ENCODE assay signal across 7 mouse cellular contexts in the genomic region with DNA sequence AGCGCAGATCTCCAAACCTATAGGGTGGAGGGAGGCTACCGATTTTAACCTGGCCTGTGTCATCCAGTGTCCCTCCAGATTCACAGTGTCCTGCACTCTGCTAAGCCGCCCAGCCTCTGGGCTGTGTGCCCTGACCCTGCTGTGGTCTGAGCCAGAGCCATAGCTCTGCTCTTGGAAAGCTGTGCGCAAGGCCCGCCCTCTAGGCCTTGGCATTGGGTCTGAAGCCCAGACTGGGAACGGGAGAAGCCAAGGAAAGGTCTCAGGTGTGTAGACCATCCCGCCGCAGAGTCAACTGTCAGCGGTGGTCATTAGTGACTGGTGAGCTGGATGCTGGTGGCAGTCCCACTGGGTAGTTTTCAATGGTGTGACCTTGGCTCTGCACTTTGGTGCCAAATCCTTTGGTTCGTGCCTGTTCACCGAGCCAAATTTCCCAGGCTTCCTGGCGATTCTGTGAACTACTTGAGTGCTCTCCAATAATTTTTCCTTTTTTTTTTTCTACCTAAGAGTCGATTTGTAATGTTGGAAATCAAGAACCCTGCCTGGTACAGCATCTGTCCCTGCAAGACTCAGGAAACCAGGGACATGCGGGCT. TPM values are rescaled to one million over a fixed set of nuclear protein-coding genes. Genes with fewer than 3 reads are reported as not detected.
DNase-seq lines count a peak whose midpoint lies in the region; ATAC-seq and TF ChIP-seq lines count a peak whose summit lies in the region.

No protein-coding gene starts in this region.

- WGBS in forebrain, postnatal 0 days, result 34% methylated on average over 14 of the region's 14 CpGs
- WGBS in limb, embryonic 15.5 days, result 18% methylated on average over 14 of the region's 14 CpGs
- WGBS in stomach, embryonic 14.5 days, result 41% methylated on average over 14 of the region's 14 CpGs

- peak; percentile 80 for DNase-seq in adrenal gland, adult 2 months
- peak; percentile 72 to 75 for DNase-seq in cerebellum, adult 18-20 months
- DNase-seq in forebrain, postnatal 0 days, result peak; percentile 50
- peak; percentile 63 for DNase-seq in heart, postnatal 4 days
- no peak for DNase-seq in T-cell, adult 2 months (ENCODE audit: low spot score)

- no peak overlapping the region for H3K9ac ChIP-seq in forebrain, postnatal 0 days
- H3K9ac ChIP-seq in limb, embryonic 15.5 days, result no peak overlapping the region
- no peak overlapping the region for H3K9ac ChIP-seq in stomach, embryonic 14.5 days (replicated peaks; ENCODE audit: low read depth, low read length)

- H3K27me3 ChIP-seq in forebrain, postnatal 0 days (ENCODE audit: insufficient read depth, low read length), result no peaks in the 10 kb centered on the region
- no peaks in the 10 kb centered on the region for H3K27me3 ChIP-seq in limb, embryonic 15.5 days
- H3K27me3 ChIP-seq in stomach, embryonic 14.5 days (ENCODE audit: control insufficient read depth, insufficient read depth, low read length), result no peaks in the 10 kb centered on the region

- H3K4me1 ChIP-seq in forebrain, postnatal 0 days (ENCODE audit: insufficient read depth), result peaks cover 17% of the 10 kb centered on the region
- H3K4me1 ChIP-seq in limb, embryonic 15.5 days, result peaks cover 36% of the 10 kb centered on the region
- H3K4me1 ChIP-seq in stomach, embryonic 14.5 days (ENCODE audit: control insufficient read depth, insufficient read depth, low read length), result peaks cover 29% of the 10 kb centered on the region

- peak overlapping the region; percentile 26; the same call in 1 of the 2 replicates for H3K4me2 ChIP-seq in forebrain, postnatal 0 days (ENCODE audit: low read depth)
- peak overlapping the region; percentile 37 for H3K4me2 ChIP-seq in limb, embryonic 15.5 days
- 0 out of 2 replicates have a peak overlapping the region, but pooled peaks have one; percentile 6 for H3K4me2 ChIP-seq in stomach, embryonic 14.5 days (replicated peaks; ENCODE audit: low read depth, low read length)

- no peak overlapping the region for H3K4me3 ChIP-seq in forebrain, postnatal 0 days (ENCODE audit: low read depth, low read length)
- peak overlapping the region; percentile 11; the same call in 1 of the 2 replicates for H3K4me3 ChIP-seq in limb, embryonic 15.5 days
- no peak overlapping the region for H3K4me3 ChIP-seq in stomach, embryonic 14.5 days (ENCODE audit: low read depth, low read length)

- no peak overlapping the region for H3K27ac ChIP-seq in forebrain, postnatal 0 days (ENCODE audit: low read depth, low read length)
- H3K27ac ChIP-seq in limb, embryonic 15.5 days, result peak overlapping the region; percentile 89
- peak overlapping the region; percentile 7; the same call in 1 of the 2 replicates for H3K27ac ChIP-seq in stomach, embryonic 14.5 days (ENCODE audit: low read length)

- peak; percentile 29 for ATAC-seq in forebrain, postnatal 0 days
- peak; percentile 76 for ATAC-seq in limb, embryonic 15.5 days (ENCODE audit: insufficient number of reproducible peaks, low FRiP score, low TSS enrichment, low read depth)
- ATAC-seq in stomach, embryonic 14.5 days (ENCODE audit: insufficient number of reproducible peaks, insufficient read depth, low FRiP score, low read depth), result no peak; the same call in 1 of the 2 replicates

- H3K9me3 ChIP-seq in forebrain, postnatal 0 days (ENCODE audit: low read length), result no peaks in the 10 kb centered on the region
- H3K9me3 ChIP-seq in limb, embryonic 15.5 days, result no peaks in the 10 kb centered on the region
- H3K9me3 ChIP-seq in stomach, embryonic 14.5 days (ENCODE audit: control insufficient read depth, low read depth, low read length), result no peaks in the 10 kb centered on the region

- no peak for TF ChIP-seq CTCF in forebrain, postnatal 0 days (IDR thresholded peaks at IDR 0.05; ENCODE audit: low read depth)

- no peaks in the 10 kb centered on the region for H3K36me3 ChIP-seq in forebrain, postnatal 0 days (ENCODE audit: insufficient read depth)
- no peaks in the 10 kb centered on the region for H3K36me3 ChIP-seq in limb, embryonic 15.5 days
- no peaks in the 10 kb centered on the region for H3K36me3 ChIP-seq in stomach, embryonic 14.5 days (ENCODE audit: control insufficient read depth, insufficient read depth, low read length)

RNA-seq across cellular contexts. Expression of a gene that starts 52.0 kb away (rescaled TPM):
- 10 to 100 TPM; 29.1 to 48.4 TPM for total RNA-seq in adrenal gland, adult 2 months (2021)
- 13.5 and 16.5 TPM in 2 replicates for polyA plus RNA-seq in adrenal gland, adult 2 months (2012; rRNA removed)
- 37.7 and 40.2 TPM in 2 replicates for total RNA-seq in forebrain, postnatal 0 days (2014; rRNA removed)
- polyA plus RNA-seq in forebrain, postnatal 0 days (2015; fragmentation: Nextera tagmentation; extraction: Ambion mirVana), result 2.7 and 3.2 TPM in 2 replicates
- total RNA-seq in heart, postnatal 4 days (2021), result 10 to 100 TPM; 87.6 to 89.2 TPM
- polyA plus RNA-seq in limb, embryonic 15.5 days (2015; fragmentation: Nextera tagmentation; extraction: Ambion mirVana), result 7.8 and 8.2 TPM in 2 replicates
- 9.1 and 10.5 TPM in 2 replicates for polyA plus RNA-seq in stomach, embryonic 14.5 days (2014; fragmentation: Nextera tagmentation; extraction: Ambion mirVana)
